Mouse (Mus musculus): Measurements from ENCODE around the gene Atp11c.

Gene Atp11c

GRCm38 (mm10) chrX:60381711-60382110, 210.8 kb downstream of the Atp11c start:
- no peak for DNase-seq

- no peak for DNase-seq
Measured at GRCm38 (mm10) chrX:60380386-60380785, 212.1 kb downstream of the Atp11c start.

DNA sequence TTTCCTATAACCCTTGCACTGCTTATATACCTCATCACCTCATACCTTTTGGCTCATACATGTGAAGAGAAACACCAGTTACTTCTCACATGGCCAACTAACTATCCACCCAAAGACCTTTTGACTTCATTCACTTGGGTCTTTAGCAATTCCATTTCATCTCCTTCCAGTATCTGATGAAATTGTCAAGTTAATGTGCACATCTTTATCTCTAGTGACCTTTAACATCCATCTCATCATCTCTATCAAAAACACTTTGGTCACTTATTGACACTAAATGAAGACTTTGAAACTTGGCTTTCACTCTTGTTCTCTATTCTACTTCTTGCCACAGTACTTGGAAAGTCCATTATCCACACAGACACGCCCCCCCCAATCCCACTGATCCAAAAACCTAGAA, 243.8 kb downstream of the Atp11c start:
- DNase-seq: no peak

DNA sequence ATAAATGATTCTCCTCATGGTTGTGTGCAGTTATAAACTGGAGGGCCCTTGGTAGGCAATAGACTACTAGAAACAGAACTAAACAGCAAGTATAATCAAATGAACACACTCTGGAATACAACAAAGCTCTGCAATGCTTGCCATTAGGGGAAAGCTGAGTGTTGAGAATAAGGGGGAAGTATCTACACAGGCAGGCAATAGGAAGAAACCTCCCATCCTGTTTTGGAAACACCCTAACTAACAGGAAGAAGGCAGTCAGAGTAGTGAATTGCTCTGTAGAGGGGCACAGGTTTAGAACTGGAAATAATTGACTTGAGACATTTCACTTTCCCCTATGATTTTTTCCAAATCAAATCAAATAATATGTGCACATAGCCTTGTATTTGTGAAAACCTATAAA, 247.1 kb downstream of the Atp11c start:
- DNase-seq: no peak

- no peak for DNase-seq
Measured at GRCm38 (mm10) chrX:60344991-60345390, 247.5 kb downstream of the Atp11c start.

DNA sequence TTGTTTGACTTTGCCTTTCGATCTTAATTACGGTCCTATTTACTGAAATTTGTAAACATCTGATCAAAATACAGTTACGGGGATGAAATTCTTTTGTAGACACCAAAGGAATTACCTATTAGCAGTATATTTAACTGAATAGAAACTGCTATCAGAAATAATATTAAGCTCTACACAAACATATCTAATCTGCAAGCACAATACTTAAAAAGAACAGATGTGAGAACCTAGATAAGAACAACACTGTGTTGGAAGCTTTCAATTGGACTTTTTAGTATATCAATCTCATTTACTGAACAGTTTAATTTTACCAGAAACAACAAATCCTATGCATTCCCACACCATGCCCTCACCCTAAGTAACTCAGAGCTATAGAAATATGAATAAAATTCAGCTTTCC, 262.8 kb downstream of the Atp11c start:
- DNase-seq: no peak

- DNase-seq: no peak
Measured at GRCm38 (mm10) chrX:60321321-60321720, 271.2 kb downstream of the Atp11c start.

DNA sequence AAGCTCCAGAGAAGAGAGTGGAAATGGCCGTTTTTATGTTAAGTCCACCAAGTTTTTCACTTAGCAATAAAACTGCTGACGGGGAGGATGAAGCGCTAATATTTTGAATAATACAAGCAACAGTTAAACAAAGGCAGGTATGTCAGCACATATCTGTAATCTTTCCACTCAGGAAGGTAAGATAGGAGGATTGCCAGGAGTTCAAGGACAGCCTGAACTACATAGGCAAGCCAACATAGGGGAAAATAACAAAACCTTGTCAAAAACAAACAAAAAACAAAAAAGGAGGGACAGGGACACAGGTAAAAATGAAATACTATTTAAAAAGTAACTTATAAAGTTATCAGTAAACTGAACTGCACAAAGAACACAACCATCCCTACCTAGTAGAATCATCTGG, 274.8 kb downstream of the Atp11c start:
- no peak for DNase-seq

GRCm38 (mm10) chrX:60292335-60292734, 300.2 kb downstream of the Atp11c start:
- DNase-seq: no peak

GRCm38 (mm10) chrX:60255346-60255745, 337.2 kb downstream of the Atp11c start:
- no peak for DNase-seq

DNA sequence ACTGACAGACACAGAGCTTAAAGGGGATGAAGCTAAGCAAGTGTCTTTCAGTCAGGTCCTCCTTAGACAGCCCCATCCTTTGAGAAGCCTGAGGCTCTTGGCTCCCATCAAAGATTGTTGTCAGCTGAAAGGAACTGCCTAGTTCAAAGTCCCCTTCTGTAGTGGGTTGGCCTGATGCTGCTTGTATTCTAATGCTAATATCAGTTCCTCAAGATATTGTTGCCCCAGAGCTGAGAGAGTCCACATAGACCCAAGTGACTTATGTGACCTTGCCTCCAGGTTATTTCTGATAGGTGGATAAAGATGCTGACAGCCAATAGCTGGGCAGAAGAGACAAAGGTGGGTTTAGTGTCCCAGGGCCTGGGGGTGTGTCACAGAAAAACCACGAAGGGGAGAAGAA, 404.8 kb downstream of the Atp11c start:
- no peak for DNase-seq

DNA sequence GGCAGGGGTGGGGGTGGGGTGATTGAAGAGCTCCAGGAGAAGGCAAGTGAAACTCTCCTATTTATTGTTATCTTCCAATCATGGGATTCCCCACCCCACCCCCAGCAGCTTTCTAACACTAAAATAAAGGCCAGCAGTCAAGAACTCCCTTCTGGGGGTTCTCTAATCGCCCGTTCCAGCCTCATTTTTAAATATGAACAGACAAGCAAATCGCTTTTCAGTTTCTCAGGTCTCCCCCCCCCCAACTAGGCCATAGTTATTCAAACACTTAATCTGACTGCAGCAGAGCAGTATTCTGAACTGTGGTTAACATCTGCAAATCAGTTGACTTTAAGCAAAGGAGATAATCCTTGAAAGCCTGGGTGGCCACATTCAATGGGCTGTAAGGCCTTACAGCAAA, 409.9 kb downstream of the Atp11c start:
- no peak for DNase-seq

GRCm38 (mm10) chrX:60178744-60179458, 413.6 kb downstream of the Atp11c start, which contains the start of gene Mcf2:
Gene Mcf2 (minus strand): TSS chrX:60179089.
- peak; percentile 49 for DNase-seq

DNA sequence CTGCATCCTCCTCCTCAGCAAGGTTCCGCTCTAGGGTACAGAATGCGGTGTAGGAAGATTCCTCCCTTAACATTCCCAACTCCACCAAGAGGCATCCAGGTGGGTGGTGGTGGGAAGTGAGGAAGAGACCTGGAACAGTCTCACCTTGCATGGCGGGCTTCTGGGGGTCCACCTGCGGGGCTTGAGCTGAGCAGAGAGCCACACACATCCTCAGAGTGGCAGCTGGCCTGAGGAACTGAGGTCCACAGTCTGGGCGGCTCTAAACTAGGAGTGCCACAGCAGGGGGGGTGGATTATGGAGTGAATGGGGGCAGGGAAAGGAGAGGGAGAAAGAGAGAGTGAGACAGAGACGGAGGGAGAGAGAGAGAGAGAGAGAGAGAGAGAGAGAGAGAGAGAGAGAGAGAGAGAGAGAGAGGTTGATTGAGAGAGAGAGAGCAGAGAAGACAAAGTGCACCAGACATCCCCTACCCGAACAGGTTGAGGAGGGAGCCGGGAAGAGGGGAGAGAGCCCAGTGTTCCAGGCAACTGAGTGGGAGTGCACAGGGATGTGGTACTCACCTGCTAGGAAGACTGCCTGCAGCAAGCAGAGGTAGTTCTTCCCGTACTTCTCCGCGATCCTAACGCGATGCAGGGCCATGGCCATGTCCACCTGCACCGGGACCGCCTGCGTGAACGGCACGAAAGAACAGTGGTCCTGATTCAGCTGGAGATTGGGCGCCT, 414.3 kb downstream of the Atp11c start:
- peak; percentile 42 for DNase-seq
